In genomic region chr5:57756726-57757424, GRCm38 (mm10) we compare ENCODE assay signal across 15 mouse cellular contexts. TPM values are rescaled to one million over a fixed set of nuclear protein-coding genes. Genes with fewer than 3 reads are reported as not detected.
DNase-seq lines count a peak whose midpoint lies in the region; ATAC-seq and TF ChIP-seq lines count a peak whose summit lies in the region.
"Had no signal": no experiment of that assay in that cellular context is flagged by ENCODE, and none has a peak within 500 bp of the region (broad histone marks: within the 10 kb centered on the region; RNA-seq: fewer than 3 reads in every experiment).

No protein-coding gene starts in this region.

- H3K36me3 ChIP-seq in midbrain, embryonic 10.5 days: no peaks in the 10 kb centered on the region
- H3K36me3 ChIP-seq in midbrain, postnatal 0 days (ENCODE audit: insufficient read depth, low read length): no peaks in the 10 kb centered on the region
- peaks cover 12% of the 10 kb centered on the region for H3K36me3 ChIP-seq in heart, adult 2 months (ENCODE audit: control insufficient read depth, insufficient read depth, low read length)
- no peaks in the 10 kb centered on the region for H3K36me3 ChIP-seq in limb, embryonic 10.5 days
- H3K36me3 ChIP-seq: neural tube, embryonic 12.5 days; stomach, embryonic 15.5 days had no signal

- no peaks in the 10 kb centered on the region for H3K27me3 ChIP-seq in midbrain, embryonic 10.5 days (ENCODE audit: low read depth, poor library complexity, severe bottlenecking)
- no peaks in the 10 kb centered on the region for H3K27me3 ChIP-seq in midbrain, postnatal 0 days (ENCODE audit: insufficient read depth, low read length)
- no peaks in the 10 kb centered on the region for H3K27me3 ChIP-seq in heart, adult 2 months (ENCODE audit: control insufficient read depth, insufficient read depth, low read length)
- no peaks in the 10 kb centered on the region for H3K27me3 ChIP-seq in limb, embryonic 10.5 days (ENCODE audit: low read depth, poor library complexity, severe bottlenecking)
- H3K27me3 ChIP-seq: neural tube, embryonic 12.5 days; stomach, embryonic 15.5 days had no signal

- TF ChIP-seq POLR2A in heart, adult 2 months (IDR thresholded peaks at IDR 0.05; ENCODE audit: insufficient read depth, low read depth, low read length): no peak

- H3K4me3 ChIP-seq in midbrain, embryonic 10.5 days: no peak overlapping the region
- no peak overlapping the region for H3K4me3 ChIP-seq in midbrain, postnatal 0 days (ENCODE audit: low read depth, low read length)
- H3K4me3 ChIP-seq in heart, adult 2 months: no peak overlapping the region
- no peak overlapping the region for H3K4me3 ChIP-seq in limb, embryonic 10.5 days
- no peak overlapping the region for H3K4me3 ChIP-seq in layer of hippocampus, adult 2 months
- H3K4me3 ChIP-seq: neural tube, embryonic 12.5 days; stomach, embryonic 15.5 days had no signal

- H3K4me1 ChIP-seq in midbrain, embryonic 10.5 days: peaks cover 11% of the 10 kb centered on the region
- H3K4me1 ChIP-seq in midbrain, postnatal 0 days (ENCODE audit: insufficient read depth, low read length): no peaks in the 10 kb centered on the region
- peaks cover 10% of the 10 kb centered on the region for H3K4me1 ChIP-seq in heart, adult 2 months (ENCODE audit: control insufficient read depth, insufficient read depth, low read length)
- H3K4me1 ChIP-seq in limb, embryonic 10.5 days: peaks cover 21% of the 10 kb centered on the region
- H3K4me1 ChIP-seq: neural tube, embryonic 12.5 days had no signal

- H3K27ac ChIP-seq in midbrain, embryonic 10.5 days (replicated peaks): peak overlapping the region; percentile 38
- no peak overlapping the region for H3K27ac ChIP-seq in midbrain, postnatal 0 days (ENCODE audit: low read depth, low read length)
- H3K27ac ChIP-seq in heart, adult 2 months: peak overlapping the region; percentile 36
- H3K27ac ChIP-seq in limb, embryonic 10.5 days: peak overlapping the region; percentile 61; the same call in 1 of the 2 replicates
- H3K27ac ChIP-seq in layer of hippocampus, adult 2 months: no peak overlapping the region
- H3K27ac ChIP-seq: hindbrain, postnatal 0 days; neural tube, embryonic 12.5 days; stomach, embryonic 15.5 days had no signal

- no peaks in the 10 kb centered on the region for H3K79me2 ChIP-seq in heart, adult 2 months (replicated peaks; ENCODE audit: control insufficient read depth, insufficient read depth, low read length)

- H3K4me2 ChIP-seq in midbrain, postnatal 0 days (ENCODE audit: low read depth, low read length, poor library complexity, severe bottlenecking): no peak overlapping the region
- H3K4me2 ChIP-seq: neural tube, embryonic 12.5 days; stomach, embryonic 15.5 days had no signal

- WGBS in midbrain, embryonic 10.5 days: 53% methylated on average over 4 of the region's 4 CpGs
- WGBS in midbrain, postnatal 0 days: 40% methylated on average over 4 of the region's 4 CpGs
- 36% methylated on average over 4 of the region's 4 CpGs for WGBS in heart, adult 2 months
- 52% methylated on average over 4 of the region's 4 CpGs for WGBS in limb, embryonic 10.5 days

- no peak for TF ChIP-seq EP300 in heart, adult 2 months (IDR thresholded peaks at IDR 0.05; ENCODE audit: insufficient read depth, low read depth, low read length)

- no peaks in the 10 kb centered on the region for H3K9me3 ChIP-seq in midbrain, embryonic 10.5 days (replicated peaks)
- no peaks in the 10 kb centered on the region for H3K9me3 ChIP-seq in midbrain, postnatal 0 days (ENCODE audit: low read length)
- H3K9me3 ChIP-seq in limb, embryonic 10.5 days (replicated peaks): no peaks in the 10 kb centered on the region
- H3K9me3 ChIP-seq: neural tube, embryonic 12.5 days; stomach, embryonic 15.5 days had no signal

- intact Hi-C loops in heart, adult 2 months (cut with DNase I): loop anchor here (5.0 kb wide), 1 partner anchor 40 kb away; the partner anchor contains the start of gene Pcdh7

- no peak overlapping the region for H3K9ac ChIP-seq in midbrain, postnatal 0 days (replicated peaks; ENCODE audit: low read length, poor library complexity, severe bottlenecking)
- H3K9ac ChIP-seq in heart, adult 2 months (ENCODE audit: low read depth, low read length): no peak overlapping the region
- H3K9ac ChIP-seq: neural tube, embryonic 12.5 days; stomach, embryonic 15.5 days had no signal

- no peak for ATAC-seq in midbrain, postnatal 0 days (ENCODE audit: low FRiP score)
- ATAC-seq: hindbrain, postnatal 0 days had no signal

- no peak for TF ChIP-seq CTCF in midbrain, postnatal 0 days (IDR thresholded peaks at IDR 0.05)
- TF ChIP-seq CTCF in heart, adult 2 months (IDR thresholded peaks at IDR 0.05): no peak
- TF ChIP-seq CTCF in layer of hippocampus, adult 2 months (conservative IDR thresholded peaks at IDR 0.05): no peak

- DNase-seq in gastrocnemius, adult 18-20 months (ENCODE audit: low spot score): peak; percentile 50
- DNase-seq in gastrocnemius, postnatal 10 days: no peak
- no peak for DNase-seq in midbrain, embryonic 10.5 days (ENCODE audit: low spot score)
- DNase-seq in midbrain, postnatal 0 days (ENCODE audit: low spot score): no peak
- DNase-seq in heart, adult 2 months: peak in 1 of 2 experiments; percentile 51
- no peak for DNase-seq in limb, embryonic 10.5 days (ENCODE audit: low spot score)
- no peak for DNase-seq in layer of hippocampus, adult 2 months (ENCODE audit: low spot score in 2 of 2)
- DNase-seq in urinary bladder, postnatal 10 days (ENCODE audit: low spot score): no peak
- DNase-seq: B cell, adult 2 months; left cerebral cortex, postnatal 4 days; lung, postnatal 4 days; right cerebral cortex, postnatal 14 days had no signal

RNA-seq across cellular contexts. Expression of gene Pcdh7, which starts 39.1 kb away (rescaled TPM):
- total RNA-seq in gastrocnemius, adult 18-20 months (2021): 1 to 10 TPM; 2.5 to 3.7 TPM
- total RNA-seq in gastrocnemius, postnatal 10 days (2021): 10 to 100 TPM in 1 of 2 experiments, 1 to 10 TPM in 1; 9.6 to 16.8 TPM
- polyA plus RNA-seq in midbrain, embryonic 10.5 days (2016; fragmentation: Nextera tagmentation; extraction: Ambion mirVana): 4.0 and 4.9 TPM in 2 replicates
- total RNA-seq in midbrain, postnatal 0 days (2014; rRNA removed): 157 and 178 TPM in 2 replicates
- polyA plus RNA-seq in midbrain, postnatal 0 days (2015; fragmentation: Nextera tagmentation; extraction: Ambion mirVana): 25.4 and 29.6 TPM in 2 replicates
- total RNA-seq in heart, adult 2 months (2021): 100 to 1,000 TPM in 1 of 2 experiments, 10 to 100 TPM in 1; 82.7 to 107 TPM
- 44.0 and 72.3 TPM in 2 replicates for polyA plus RNA-seq in heart, adult 2 months (2012; rRNA removed)
- polyA plus RNA-seq in limb, embryonic 10.5 days (2016; fragmentation: Nextera tagmentation; extraction: Ambion mirVana): 5.5 and 6.0 TPM in 2 replicates
- 10 to 100 TPM; 64.2 to 65.2 TPM for total RNA-seq in layer of hippocampus, adult 2 months (2021)

Comparison
In these comparisons a context has a peak if more than half of its experiments do, and no peak if none do; other contexts are left out.
1. H3K27ac ChIP-seq: peak in midbrain, embryonic 10.5 days (single experiment), heart, adult 2 months (single experiment) and limb, embryonic 10.5 days (single experiment); none in midbrain, postnatal 0 days (single experiment) and layer of hippocampus, adult 2 months (single experiment).